Mouse (Mus musculus): Measurements from ENCODE around the gene Rgsl1.
"Not testable (repeated sequence)": the region's sequence is repeated elsewhere in the genome, so short reads cannot be mapped to it uniquely, and the experiment has no call there.

Gene Rgsl1

DNA sequence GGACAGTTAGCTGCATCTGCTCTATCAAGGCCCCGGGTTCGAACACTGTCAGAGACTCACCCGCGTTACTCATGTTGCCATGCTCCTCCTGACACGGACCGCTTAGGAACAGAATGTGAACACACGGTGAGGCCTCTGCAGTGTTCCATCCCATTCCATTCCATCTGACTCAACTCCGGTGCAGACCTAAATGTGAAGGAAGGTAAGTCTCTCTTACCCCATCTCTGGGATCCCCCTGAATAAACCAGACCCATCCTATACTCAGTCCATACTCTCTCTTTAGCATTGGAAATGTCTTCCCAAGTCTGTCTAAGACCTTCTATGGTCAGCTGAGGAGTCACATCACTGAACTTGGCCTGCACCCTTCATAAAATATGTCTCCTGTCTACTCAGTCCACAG, at the start of gene Rgsl1:
TSS of gene Rgsl1 (minus strand) at position 101 of the 400 bp plus-strand sequence.
- no peak for DNase-seq (ENCODE audit: extremely low read depth, low read depth, low spot score)

- DNase-seq (ENCODE audit: extremely low read depth, low read depth, low spot score): no peak
Measured at GRCm38 (mm10) chr1:153891442-153891841, 47.5 kb upstream of the Rgsl1 start, which contains the start of gene Teddm1a. Gene Teddm1a, plus strand, starts transcription at chr1:153891742.

- DNase-seq (ENCODE audit: extremely low read depth, low read depth, low spot score): no peak
Measured at GRCm38 (mm10) chr1:153890121-153890520, 46.2 kb upstream of the Rgsl1 start.

- no peak for DNase-seq (ENCODE audit: extremely low read depth, low read depth, low spot score)
Measured at GRCm38 (mm10) chr1:153886024-153886633, 42.2 kb upstream of the Rgsl1 start.

DNA sequence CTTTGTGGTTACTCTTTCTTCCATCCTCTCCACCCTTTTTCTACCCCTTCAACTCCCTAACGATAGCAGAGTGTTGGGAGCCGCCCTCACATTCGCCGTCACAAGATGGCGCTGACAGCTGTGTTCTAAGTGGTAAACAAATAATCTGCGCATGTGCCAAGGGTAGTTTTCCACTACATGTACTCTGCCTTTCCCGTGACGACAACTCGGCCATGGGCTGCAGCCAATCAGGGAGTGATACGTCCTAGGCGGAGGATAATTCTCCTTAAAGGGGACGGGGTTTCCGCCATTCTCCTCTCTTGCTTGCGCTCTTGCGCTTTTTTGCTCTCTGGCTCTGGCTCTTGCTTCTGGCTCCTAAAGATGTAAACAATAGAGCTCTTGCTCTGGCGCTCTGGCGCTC, 36.4 kb upstream of the Rgsl1 start:
- not testable (repeated sequence) for DNase-seq (ENCODE audit: extremely low read depth, low read depth, low spot score)

GRCm38 (mm10) chr1:153874045-153874444, 30.1 kb upstream of the Rgsl1 start, which contains the start of gene Teddm1b:
Gene Teddm1b, plus strand, starts transcription at chr1:153874345.
- no peak for DNase-seq (ENCODE audit: extremely low read depth, low read depth, low spot score)

DNA sequence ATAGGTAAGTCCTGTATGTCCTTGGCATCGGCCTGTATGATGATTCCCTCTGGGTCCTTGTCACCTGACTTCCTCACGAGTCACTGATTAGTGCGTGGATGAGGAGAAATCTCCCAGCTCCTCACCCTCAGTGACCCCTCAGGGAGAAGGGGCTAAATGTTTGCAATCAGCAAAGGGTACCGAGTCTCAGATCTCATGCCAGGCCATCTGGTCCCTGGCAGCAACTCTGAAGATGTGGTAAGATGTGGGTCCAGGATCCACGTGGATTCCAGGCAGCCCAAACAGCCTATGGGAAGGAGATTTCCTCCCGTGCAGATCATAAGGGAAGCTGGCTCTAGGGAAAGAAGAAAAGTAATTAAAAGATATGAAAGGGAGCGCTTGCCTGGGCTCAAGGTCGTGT, 12.0 kb upstream of the Rgsl1 start:
- no peak for DNase-seq (ENCODE audit: extremely low read depth, low read depth, low spot score)

GRCm38 (mm10) chr1:153852696-153853095, 8.8 kb upstream of the Rgsl1 start:
- DNase-seq (ENCODE audit: extremely low read depth, low read depth, low spot score): not testable (repeated sequence)

GRCm38 (mm10) chr1:153846867-153847266, 2.9 kb upstream of the Rgsl1 start:
- no peak for DNase-seq (ENCODE audit: extremely low read depth, low read depth, low spot score)

DNA sequence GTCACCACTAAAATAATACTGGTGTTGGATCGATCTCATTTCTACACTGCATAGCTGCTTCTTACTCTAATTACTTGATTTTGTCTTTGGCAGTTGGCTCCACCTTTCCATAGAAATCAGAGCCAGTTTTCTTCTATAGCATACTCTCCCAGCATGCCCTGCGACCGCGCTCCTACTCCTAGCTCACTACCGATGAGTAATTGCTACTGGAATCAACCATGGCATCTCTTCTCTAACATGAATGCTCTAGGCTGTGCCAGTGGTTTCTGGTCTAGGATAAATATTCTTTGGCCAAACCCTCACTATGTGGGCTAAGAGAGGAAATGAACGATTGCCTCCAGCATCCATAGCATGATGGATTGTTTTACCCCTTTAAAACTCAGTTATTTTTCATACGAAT, 2.5 kb upstream of the Rgsl1 start:
- DNase-seq (ENCODE audit: extremely low read depth, low read depth, low spot score): no peak

- DNase-seq (ENCODE audit: extremely low read depth, low read depth, low spot score): no peak
Measured at GRCm38 (mm10) chr1:153842121-153842740, 1.7 kb downstream of the Rgsl1 start.

- DNase-seq (ENCODE audit: extremely low read depth, low read depth, low spot score): no peak
Measured at GRCm38 (mm10) chr1:153836036-153836435, 7.9 kb downstream of the Rgsl1 start.

- no peak for DNase-seq (ENCODE audit: extremely low read depth, low read depth, low spot score)
Measured at GRCm38 (mm10) chr1:153830746-153831145, 13.2 kb downstream of the Rgsl1 start.

GRCm38 (mm10) chr1:153820216-153820615, 23.7 kb downstream of the Rgsl1 start:
- no peak for DNase-seq (ENCODE audit: extremely low read depth, low read depth, low spot score)

DNA sequence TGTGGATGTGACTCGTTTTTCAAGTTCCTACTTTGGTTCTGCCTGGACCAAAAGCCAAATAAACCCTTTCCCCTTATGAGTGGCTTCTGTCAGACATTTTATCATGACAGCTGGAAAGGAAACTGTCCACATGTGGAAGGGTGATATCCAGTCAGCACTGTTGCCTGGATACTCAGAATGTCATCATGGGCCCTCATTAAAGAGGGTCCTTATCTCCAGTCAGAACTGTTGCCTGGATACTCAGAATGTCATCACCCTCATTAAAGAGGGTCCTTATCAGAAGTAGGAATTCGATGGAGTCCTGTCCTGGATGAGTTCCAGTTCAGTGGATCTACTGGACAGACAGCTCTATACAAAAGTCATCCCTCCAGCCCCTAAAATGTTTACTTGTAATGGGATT, 29.7 kb downstream of the Rgsl1 start:
- no peak for DNase-seq (ENCODE audit: extremely low read depth, low read depth, low spot score)

DNA sequence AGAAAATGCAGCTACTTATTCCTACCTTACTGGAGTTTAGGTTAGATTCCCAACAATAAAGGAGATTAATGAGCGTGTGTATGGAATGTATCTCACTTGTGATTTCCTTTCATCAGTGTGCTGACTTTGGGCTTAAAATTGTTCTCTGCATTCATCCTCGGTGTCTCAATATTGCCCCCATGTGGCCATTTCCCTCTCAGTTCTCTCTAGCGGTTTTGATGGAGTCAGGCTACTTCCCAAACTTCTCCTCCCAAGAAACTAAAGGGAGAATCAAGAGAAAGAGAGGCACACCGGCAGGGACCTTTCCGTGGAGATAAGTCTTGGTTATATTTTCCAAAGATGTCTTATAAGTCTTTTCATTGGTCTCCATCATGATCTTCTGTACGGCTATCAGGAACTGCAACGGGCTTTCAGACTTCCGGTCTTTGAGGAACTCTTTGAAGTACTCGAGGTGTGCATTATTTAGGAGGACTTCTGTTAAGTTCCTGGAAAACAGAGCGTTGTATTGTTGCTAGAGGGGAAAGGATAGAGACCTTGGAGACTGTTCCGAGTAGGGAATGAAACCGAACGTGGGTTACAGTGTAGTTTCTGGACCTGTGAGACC, 36.5 kb downstream of the Rgsl1 start:
- no peak for DNase-seq (ENCODE audit: extremely low read depth, low read depth, low spot score)

DNA sequence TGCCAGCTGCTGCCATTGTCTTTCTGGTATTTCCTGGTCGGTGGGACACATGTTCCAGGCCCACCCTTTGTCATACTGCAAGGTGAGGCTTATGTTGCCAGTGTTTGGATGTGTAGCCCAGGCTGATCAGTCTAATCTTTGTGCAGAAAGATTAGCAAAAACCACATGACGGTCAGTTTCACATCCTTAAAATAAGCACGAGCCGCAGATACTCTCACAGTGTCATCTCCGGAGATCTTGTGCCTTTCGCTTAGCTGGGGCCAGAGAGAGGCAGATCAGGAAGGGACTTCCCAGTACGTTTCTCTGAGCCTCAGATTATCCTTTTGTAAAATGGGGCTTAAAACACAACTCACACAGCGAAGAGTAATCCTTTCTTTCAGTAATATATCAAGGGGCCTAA, 40.4 kb downstream of the Rgsl1 start:
- DNase-seq (ENCODE audit: extremely low read depth, low read depth, low spot score): no peak

- DNase-seq (ENCODE audit: extremely low read depth, low read depth, low spot score): no peak
Measured at GRCm38 (mm10) chr1:153802691-153803090, 41.3 kb downstream of the Rgsl1 start.

DNA sequence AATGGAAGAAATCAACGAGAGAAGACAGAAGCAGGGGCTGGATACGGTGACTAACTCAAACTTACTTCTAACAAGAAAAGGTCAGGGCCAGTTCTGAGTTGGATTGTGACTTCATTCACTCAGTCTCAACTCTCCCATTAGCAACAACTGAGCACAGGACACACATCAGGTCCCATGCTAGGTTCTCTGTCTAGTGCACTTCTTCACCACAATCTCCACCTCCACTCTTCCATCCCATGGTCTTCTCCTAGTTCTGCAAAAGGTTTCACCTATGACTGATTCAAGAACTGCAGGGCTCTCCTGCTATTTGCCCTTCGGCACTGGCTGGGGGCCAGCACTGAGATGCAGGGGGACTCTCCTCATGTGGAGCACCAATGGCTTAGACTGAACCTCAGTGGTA, 49.7 kb downstream of the Rgsl1 start:
- DNase-seq (ENCODE audit: extremely low read depth, low read depth, low spot score): no peak

DNA sequence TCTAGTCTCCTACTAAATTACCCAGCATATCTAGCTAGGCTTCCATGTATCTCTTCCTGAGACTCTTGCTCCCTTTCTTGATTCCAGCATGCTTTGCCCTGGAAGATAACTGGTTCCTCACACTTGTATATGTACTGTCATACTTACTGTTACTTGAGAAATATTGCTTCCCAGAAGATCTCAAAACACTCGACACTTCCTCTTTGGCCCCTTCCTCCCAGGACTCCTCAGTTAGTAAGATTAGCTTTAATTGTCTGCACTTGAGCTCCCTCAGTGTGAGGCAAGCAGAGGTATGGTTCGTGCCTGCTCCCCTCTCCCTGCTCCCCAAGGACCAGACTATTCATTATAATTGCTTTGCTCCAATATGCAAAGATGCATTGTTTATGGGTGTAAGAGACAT, 53.2 kb downstream of the Rgsl1 start:
- DNase-seq (ENCODE audit: extremely low read depth, low read depth, low spot score): no peak

DNA sequence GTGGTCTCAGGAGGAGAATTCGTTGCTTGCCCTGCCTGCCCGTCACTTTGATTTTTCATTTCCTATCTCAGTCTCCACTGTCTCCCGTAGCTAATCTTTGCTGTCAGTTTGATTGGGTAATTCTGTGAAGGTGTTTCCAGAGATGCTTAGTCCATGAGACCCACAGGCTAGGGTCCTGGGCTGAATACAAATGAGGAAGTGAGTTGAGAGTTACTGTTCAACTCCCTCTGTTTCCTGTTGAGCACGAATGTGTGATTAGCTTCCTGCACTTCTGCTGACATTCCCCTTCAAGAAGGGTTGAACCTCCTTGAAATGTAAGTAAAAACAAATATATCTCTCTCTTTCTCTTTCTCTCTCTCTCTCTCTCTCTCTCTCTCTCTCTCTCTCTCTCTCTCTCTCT, 58.3 kb downstream of the Rgsl1 start:
- no peak for DNase-seq (ENCODE audit: extremely low read depth, low read depth, low spot score)

DNA sequence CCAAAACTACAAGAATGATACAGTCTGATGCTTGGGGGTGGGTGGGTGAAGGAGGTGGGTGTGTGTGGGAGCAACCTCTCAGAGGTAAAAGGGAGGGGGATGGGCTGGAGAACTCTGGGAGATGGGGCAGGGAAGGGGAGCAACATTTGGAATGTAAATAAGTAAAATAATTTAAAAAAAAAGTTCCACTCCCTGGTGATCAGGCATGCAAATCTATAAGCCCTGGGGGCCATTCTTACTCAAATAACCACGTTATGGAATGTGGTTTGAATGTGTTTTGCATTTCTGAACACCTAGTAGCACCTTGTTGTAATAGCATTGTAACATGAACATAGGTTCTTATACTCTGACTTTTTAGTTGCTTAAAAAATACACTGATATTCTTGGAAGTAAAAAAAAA, 60.6 kb downstream of the Rgsl1 start:
- DNase-seq (ENCODE audit: extremely low read depth, low read depth, low spot score): no peak
